Mouse (Mus musculus): ENCODE data around the gene Chst11.

- TF ChIP-seq POLR2A (IDR thresholded peaks at IDR 0.05; ENCODE audit: borderline replicate concordance, extremely low read depth, insufficient read depth, insufficient read length, poor library complexity, severe bottlenecking) (no peak), CTCF (IDR thresholded peaks at IDR 0.05; ENCODE audit: borderline replicate concordance, extremely low read depth, insufficient read depth, insufficient read length) (no peak)
These were observed 173.9 kb downstream of the Chst11 start for GRCm38 (mm10) chr10:83159229-83159628.
